Mouse (Mus musculus): ENCODE measurements around the gene Gm7697.
"Not testable (repeated sequence)": the region's sequence is repeated elsewhere in the genome, so short reads cannot be mapped to it uniquely, and the experiment has no call there.

Gene Gm7697

GRCm38 (mm10) chr8:69522876-69523275, at the start of gene Gm7697:
TSS of gene Gm7697 (minus strand) at chr8:69522976.
- DNase-seq (ENCODE audit: low spot score): not testable (repeated sequence)

GRCm38 (mm10) chr8:69551249-69551648, 28.5 kb upstream of the Gm7697 start:
- DNase-seq (ENCODE audit: low spot score): not testable (repeated sequence)

- DNase-seq (ENCODE audit: low spot score): not testable (repeated sequence)
Observed at GRCm38 (mm10) chr8:69549556-69549955, 26.8 kb upstream of the Gm7697 start.

GRCm38 (mm10) chr8:69548114-69548513, 25.3 kb upstream of the Gm7697 start:
- not testable (repeated sequence) for DNase-seq (ENCODE audit: low spot score)

GRCm38 (mm10) chr8:69547208-69547607, 24.4 kb upstream of the Gm7697 start:
- not testable (repeated sequence) for DNase-seq (ENCODE audit: low spot score)

GRCm38 (mm10) chr8:69545020-69545419, 22.2 kb upstream of the Gm7697 start:
- DNase-seq (ENCODE audit: low spot score): not testable (repeated sequence)

- not testable (repeated sequence) for DNase-seq (ENCODE audit: low spot score)
Observed at GRCm38 (mm10) chr8:69544511-69544910, 21.7 kb upstream of the Gm7697 start.

- DNase-seq (ENCODE audit: low spot score): not testable (repeated sequence)
Observed at GRCm38 (mm10) chr8:69543984-69544383, 21.2 kb upstream of the Gm7697 start.

- not testable (repeated sequence) for DNase-seq (ENCODE audit: low spot score)
Observed at GRCm38 (mm10) chr8:69540764-69541163, 18.0 kb upstream of the Gm7697 start.

- DNase-seq (ENCODE audit: low spot score): not testable (repeated sequence)
Observed at GRCm38 (mm10) chr8:69540331-69540730, 17.6 kb upstream of the Gm7697 start.

- not testable (repeated sequence) for DNase-seq (ENCODE audit: low spot score)
Observed at GRCm38 (mm10) chr8:69474946-69475345, 47.8 kb downstream of the Gm7697 start.

GRCm38 (mm10) chr8:69453465-69453864, 69.3 kb downstream of the Gm7697 start, which contains the start of gene Gm9495:
TSS of gene Gm9495 (minus strand) at chr8:69453565.
- not testable (repeated sequence) for DNase-seq (ENCODE audit: low spot score)

Data from ovary, postnatal 14 days (tissue).